Mouse (Mus musculus) forebrain, embryonic 15.5 days (tissue): Measurements from ENCODE around the gene 1700008O03Rik. TPM values are rescaled to one million over a fixed set of nuclear protein-coding genes. Genes with fewer than 3 reads are reported as not detected.

Experiments used
- ATAC-seq: fragments of 200-750 bp; cut with Nextera tagmentation; replicated peaks from 2 replicates; pipeline ENCODE4 v1.8.0; 2017; ENCODE audit warnings: mild to moderate bottlenecking, moderate TSS enrichment, moderate library complexity
- H3K27ac ChIP-seq: fragments of 300-500 bp; sonication (generic); replicated peaks from 2 replicates; pipeline ENCODE4 v1.5.1; 2015; ENCODE audit warnings: mild to moderate bottlenecking, inconsistent platforms
- H3K27me3 ChIP-seq: fragments of 300-500 bp; sonication (generic); 2 replicates; pipeline ENCODE4 v1.6.1; 2015; ENCODE audit warnings: inconsistent platforms
- H3K36me3 ChIP-seq: fragments of 300-500 bp; sonication (generic); 2 replicates; pipeline ENCODE4 v1.6.1; 2015; ENCODE audit warnings: mild to moderate bottlenecking, inconsistent platforms
- H3K4me1 ChIP-seq: fragments of 300-500 bp; sonication (generic); 2 replicates; pipeline ENCODE4 v1.6.1; 2015; ENCODE audit warnings: inconsistent platforms
- H3K4me2 ChIP-seq: fragments of 300-500 bp; sonication (generic); replicated peaks from 2 replicates; pipeline ENCODE4 v1.6.1; 2015; ENCODE audit warnings: mild to moderate bottlenecking, inconsistent platforms
- H3K4me3 ChIP-seq: fragments of 300-500 bp; sonication (generic); 2 replicates; pipeline ENCODE4 v1.5.1; 2015; ENCODE audit warnings: mild to moderate bottlenecking, inconsistent platforms
- H3K9ac ChIP-seq: fragments of 300-500 bp; sonication (generic); replicated peaks from 2 replicates; pipeline ENCODE4 v1.6.1; 2015; ENCODE audit warnings: mild to moderate bottlenecking, inconsistent platforms
- H3K9me3 ChIP-seq: fragments of 300-500 bp; sonication (generic); 2 replicates; pipeline ENCODE4 v1.6.1; 2016; ENCODE audit warnings: inconsistent platforms
- WGBS: fragments of 180-500 bp; shearing (Covaris S2); methylation state at CpG from one replicate; pipeline ENCODE4 v1.1.7; 2015; ENCODE audit warnings: mixed read lengths; 5-methylcytosine and 5-hydroxymethylcytosine counted together
- polyA plus RNA-seq: library from polyadenylated mRNA; unstranded; fragments of >200 nt; fragmentation: Nextera tagmentation; extraction: Ambion mirVana; gene quantifications from 2 replicates; pipeline ENCODE4 v1.2.1, GENCODE M21; 2015

1700008O03Rik gene
- polyA plus RNA-seq, 1 experiment from 2014 or later: 1.4 TPM

DNA sequence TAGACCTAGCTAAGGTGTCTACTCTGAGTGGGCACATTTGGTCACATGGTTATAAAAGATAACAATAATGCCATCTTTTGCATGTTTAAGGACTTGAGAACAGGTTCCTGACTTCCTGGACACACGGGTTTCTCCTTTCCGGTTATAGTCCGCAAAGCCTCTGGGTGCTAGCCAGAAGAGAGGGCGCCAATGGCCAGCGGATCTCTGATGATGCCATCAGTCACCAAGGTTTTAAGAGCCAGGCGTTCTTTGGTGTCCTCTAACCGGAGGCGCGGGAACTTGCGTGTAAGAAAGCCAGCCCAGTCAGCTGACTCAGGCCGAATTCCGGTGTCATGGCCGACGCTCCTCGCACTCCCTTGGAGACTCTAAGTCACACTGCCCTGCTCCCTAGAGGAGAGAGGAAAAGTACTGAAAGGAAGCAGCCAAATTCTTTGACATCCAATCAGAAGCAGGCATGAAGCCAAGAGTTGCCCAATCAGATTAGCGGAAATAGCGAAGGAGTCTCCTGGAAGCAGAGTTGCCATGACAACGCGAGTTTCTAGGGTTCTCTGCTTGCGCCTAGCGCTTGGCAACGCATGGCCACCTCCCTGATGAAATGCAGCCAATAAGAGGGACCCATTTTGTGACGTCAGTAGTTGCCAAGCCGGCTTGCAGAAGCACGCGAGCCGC lies 19.9 kb upstream of the 1700008O03Rik start:
- Histone ChIP-seq H3K9ac (peak overlapping the region; percentile 30; the same call in 1 of the 2 replicates), H3K4me1 (peaks cover 8% of the 10 kb centered on the region)

DNA sequence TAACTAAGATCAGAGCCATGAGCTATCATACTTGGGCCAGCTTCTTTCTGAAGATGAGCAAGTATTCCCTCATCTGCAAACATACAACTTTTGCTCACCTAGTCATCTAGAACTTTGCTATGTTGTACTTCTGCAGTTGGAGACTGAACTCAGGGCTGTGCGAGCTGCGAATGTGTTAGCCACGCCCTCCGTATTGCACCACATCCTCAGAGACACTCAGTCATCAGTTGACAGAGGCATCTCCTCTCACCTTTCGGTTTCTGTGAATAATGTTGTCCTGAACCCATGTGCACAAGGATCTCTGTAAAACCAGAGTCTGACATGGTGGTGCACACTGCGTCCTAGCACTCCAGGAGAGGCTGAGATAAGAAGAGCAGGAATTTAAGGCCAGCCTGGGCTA lies 16.1 kb upstream of the 1700008O03Rik start:
- Histone ChIP-seq H3K4me2 (no peak overlapping the region), H3K4me1 (peaks cover 8% of the 10 kb centered on the region), H3K27ac (no peak overlapping the region), H3K4me3 (no peak overlapping the region), H3K9ac (no peak overlapping the region), H3K9me3 (no peaks in the 10 kb centered on the region), H3K27me3 (no peaks in the 10 kb centered on the region), H3K36me3 (no peaks in the 10 kb centered on the region)
- 87% methylated on average over 6 of the region's 6 CpGs for WGBS
- no peak for ATAC-seq

More for the DNA sequence above, 19.9 kb upstream of the 1700008O03Rik start:
- ATAC-seq: peak; percentile 95
- Histone ChIP-seq H3K4me2 (peak overlapping the region; percentile 82), H3K4me3 (peak overlapping the region; percentile 44), H3K27me3 (no peaks in the 10 kb centered on the region), H3K9me3 (no peaks in the 10 kb centered on the region), H3K36me3 (no peaks in the 10 kb centered on the region), H3K27ac (peak overlapping the region; percentile 89)
- 2% methylated on average over 27 of the region's 27 CpGs for WGBS

DNA sequence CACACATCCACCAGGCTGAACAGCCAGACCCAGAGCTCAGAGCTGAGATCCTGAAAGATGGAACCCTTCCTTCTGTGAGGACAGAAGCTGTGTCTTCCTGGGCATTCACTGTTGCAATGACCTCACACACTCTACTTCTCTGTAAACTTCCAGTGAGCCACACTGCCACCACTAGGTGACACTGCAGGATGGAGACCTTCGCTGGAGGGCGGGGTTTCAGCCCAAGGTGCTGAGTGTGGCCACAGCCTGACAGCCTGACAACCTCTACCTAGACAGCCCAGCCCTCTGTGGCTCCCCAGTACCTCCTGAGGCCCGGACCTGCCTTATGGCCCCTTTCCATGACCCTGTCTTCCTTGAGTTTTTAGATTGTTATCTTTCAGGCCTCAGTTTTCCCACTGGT lies 12.9 kb upstream of the 1700008O03Rik start:
- Histone ChIP-seq H3K4me2 (no peak overlapping the region), H3K9ac (no peak overlapping the region), H3K4me1 (no peaks in the 10 kb centered on the region), H3K4me3 (no peak overlapping the region), H3K9me3 (no peaks in the 10 kb centered on the region), H3K27ac (no peak overlapping the region), H3K27me3 (no peaks in the 10 kb centered on the region), H3K36me3 (no peaks in the 10 kb centered on the region)
- 0 out of 2 replicates have a peak, but pooled peaks have one; percentile 44 for ATAC-seq
- WGBS: 6% methylated on average over 3 of the region's 3 CpGs

DNA sequence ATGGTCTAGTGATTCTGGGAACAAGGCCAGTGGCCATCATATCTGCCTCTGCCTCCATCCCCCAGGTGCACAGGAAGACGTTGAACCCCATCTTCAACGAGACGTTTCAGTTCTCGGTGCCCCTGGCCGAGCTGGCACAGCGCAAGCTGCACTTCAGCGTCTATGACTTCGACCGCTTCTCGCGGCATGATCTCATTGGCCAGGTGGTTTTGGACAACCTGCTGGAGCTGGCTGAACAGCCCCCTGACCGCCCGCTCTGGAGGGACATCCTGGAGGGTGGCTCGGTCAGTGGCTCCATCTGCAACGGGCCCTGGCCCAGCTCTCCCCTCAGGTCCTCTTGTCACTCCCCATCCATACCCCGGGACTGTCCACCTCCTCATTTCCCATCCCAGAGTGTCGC lies 7.7 kb upstream of the 1700008O03Rik start:
- no peak overlapping the region for H3K4me2 ChIP-seq
- H3K27ac ChIP-seq: no peak overlapping the region
- no peak overlapping the region for H3K4me3 ChIP-seq
- no peaks in the 10 kb centered on the region for H3K36me3 ChIP-seq
- no peak overlapping the region for H3K9ac ChIP-seq
- no peaks in the 10 kb centered on the region for H3K9me3 ChIP-seq
- WGBS: 93% methylated on average over 17 of the region's 17 CpGs
- H3K27me3 ChIP-seq: no peaks in the 10 kb centered on the region
- ATAC-seq: no peak
- H3K4me1 ChIP-seq: no peaks in the 10 kb centered on the region

DNA sequence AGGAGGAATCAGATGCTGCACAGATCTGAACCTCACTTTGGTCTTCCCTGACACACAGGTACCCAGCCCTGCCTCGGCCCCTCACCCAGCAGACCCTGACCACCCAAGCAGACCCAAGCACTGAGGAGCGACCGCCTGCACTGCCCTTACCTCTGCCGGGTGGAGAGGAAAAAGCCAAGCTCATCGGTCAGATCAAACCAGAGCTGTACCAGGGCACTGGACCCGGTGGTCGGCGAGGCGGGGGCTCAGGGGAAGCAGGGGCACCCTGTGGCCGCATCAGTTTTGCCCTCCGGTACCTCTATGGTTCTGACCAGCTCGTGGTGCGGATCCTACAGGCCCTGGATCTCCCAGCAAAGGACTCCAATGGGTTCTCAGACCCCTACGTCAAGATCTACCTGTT lies 6.7 kb upstream of the 1700008O03Rik start:
- H3K4me1 ChIP-seq: no peaks in the 10 kb centered on the region
- 89% methylated on average over 14 of the region's 14 CpGs for WGBS
- no peak overlapping the region for H3K27ac ChIP-seq
- no peak overlapping the region for H3K4me3 ChIP-seq
- no peaks in the 10 kb centered on the region for H3K9me3 ChIP-seq
- no peak overlapping the region for H3K9ac ChIP-seq
- no peak for ATAC-seq
- H3K4me2 ChIP-seq: no peak overlapping the region
- H3K27me3 ChIP-seq: no peaks in the 10 kb centered on the region
- no peaks in the 10 kb centered on the region for H3K36me3 ChIP-seq

GRCm38 (mm10) chr7:44391831-44392230 lies 6.2 kb upstream of the 1700008O03Rik start:
- Histone ChIP-seq H3K9ac (no peak overlapping the region), H3K4me2 (no peak overlapping the region), H3K27me3 (no peaks in the 10 kb centered on the region), H3K4me1 (no peaks in the 10 kb centered on the region), H3K27ac (no peak overlapping the region), H3K9me3 (no peaks in the 10 kb centered on the region), H3K4me3 (no peak overlapping the region), H3K36me3 (no peaks in the 10 kb centered on the region)
- WGBS: 83% methylated on average over 4 of the region's 4 CpGs
- no peak; the same call in 1 of the 2 replicates for ATAC-seq

DNA sequence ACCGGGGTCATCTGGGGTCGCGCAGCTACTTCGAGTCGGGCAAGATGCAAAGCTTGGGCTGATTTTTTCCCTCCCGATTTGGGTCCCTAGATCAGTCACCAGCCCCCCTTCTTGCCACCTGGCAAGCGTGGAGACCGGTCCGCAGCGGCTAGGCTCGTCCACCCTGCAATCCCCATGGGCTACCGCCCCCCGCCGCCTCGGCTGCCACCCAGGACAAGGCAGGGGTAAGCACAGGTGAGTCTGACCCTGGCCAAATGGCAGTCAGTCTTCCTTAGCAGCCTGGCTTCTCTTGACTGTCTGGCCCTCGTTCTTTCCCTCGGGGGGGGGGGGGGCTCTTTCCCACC lies 932 bp downstream of the 1700008O03Rik start:
- WGBS: 1% methylated on average over 17 of the region's 17 CpGs
- peak; percentile 60 for ATAC-seq
- Histone ChIP-seq H3K9ac (peak overlapping the region; percentile 70), H3K4me2 (peak overlapping the region; percentile 98), H3K4me1 (peaks cover 26% of the 10 kb centered on the region), H3K36me3 (no peaks in the 10 kb centered on the region), H3K27me3 (no peaks in the 10 kb centered on the region), H3K9me3 (no peaks in the 10 kb centered on the region), H3K4me3 (peak overlapping the region; percentile 61), H3K27ac (peak overlapping the region; percentile 98; the same call in 1 of the 2 replicates)

GRCm38 (mm10) chr7:44383980-44384715 lies 1.5 kb downstream of the 1700008O03Rik start, which contains the start of gene Syt3:
TSS of gene Syt3 (plus strand) at chr7:44384102.
- peak; percentile 86 for ATAC-seq
- H3K9ac ChIP-seq: peak within 1 kb of the TSS; percentile 70
- H3K27ac ChIP-seq: peak within 1 kb of the TSS; percentile 98
- H3K27me3 ChIP-seq: no peaks in the 10 kb centered on the region
- 0% methylated on average over 32 of the region's 33 CpGs for WGBS
- H3K36me3 ChIP-seq: no peaks in the 10 kb centered on the region
- H3K4me2 ChIP-seq: peak within 1 kb of the TSS; percentile 98
- peaks cover 26% of the 10 kb centered on the region for H3K4me1 ChIP-seq
- peak within 1 kb of the TSS; percentile 61 for H3K4me3 ChIP-seq
- H3K9me3 ChIP-seq: no peaks in the 10 kb centered on the region

DNA sequence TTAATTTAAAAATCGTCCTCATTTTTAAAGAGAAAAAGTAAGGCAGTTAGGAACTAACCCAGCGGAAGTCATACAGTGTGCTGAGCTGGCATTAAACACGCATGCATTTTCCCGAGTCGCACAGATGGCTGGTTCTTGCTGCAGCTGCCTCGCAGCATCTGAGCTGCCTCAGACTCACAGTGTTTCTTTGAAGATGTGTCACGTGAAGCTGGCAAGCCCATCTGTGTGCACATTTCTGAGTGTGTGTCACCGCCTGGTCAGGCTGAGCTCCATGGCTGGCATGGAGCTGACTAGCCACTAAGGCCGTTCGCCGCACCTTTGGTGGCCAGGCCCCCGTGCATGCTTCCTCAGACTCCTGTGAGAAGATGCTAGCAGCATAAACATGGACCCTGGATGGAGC lies 3.1 kb downstream of the 1700008O03Rik start:
- H3K4me1 ChIP-seq: peaks cover 30% of the 10 kb centered on the region
- no peak overlapping the region for H3K4me3 ChIP-seq
- ATAC-seq: peak; percentile 81
- no peaks in the 10 kb centered on the region for H3K9me3 ChIP-seq
- 47% methylated on average over 12 of the region's 12 CpGs for WGBS
- no peaks in the 10 kb centered on the region for H3K27me3 ChIP-seq
- H3K4me2 ChIP-seq: peak overlapping the region; percentile 4; the same call in 1 of the 2 replicates
- no peak overlapping the region for H3K9ac ChIP-seq
- H3K36me3 ChIP-seq: no peaks in the 10 kb centered on the region
- H3K27ac ChIP-seq: peak overlapping the region; percentile 98

DNA sequence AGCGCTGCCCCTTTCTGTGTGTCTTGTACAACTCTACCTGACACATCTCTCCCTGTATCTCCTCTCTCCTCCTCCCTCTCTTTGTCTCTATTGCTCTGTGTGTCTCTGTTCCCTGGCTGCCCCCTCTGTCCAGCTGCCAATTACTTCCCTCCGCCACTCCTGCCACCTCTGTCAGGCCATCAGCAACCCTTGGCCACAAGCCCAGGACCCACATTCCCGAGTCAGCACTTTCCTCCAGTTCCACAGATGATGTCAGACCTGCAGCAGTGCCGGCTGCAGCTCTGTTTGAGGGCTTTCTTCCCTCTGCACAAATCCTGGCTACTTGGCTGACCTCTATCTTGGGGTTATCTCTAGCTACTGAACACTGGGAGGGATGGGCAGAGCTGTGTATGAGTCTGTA lies 7.3 kb downstream of the 1700008O03Rik start:
- Histone ChIP-seq H3K9ac (no peak overlapping the region), H3K36me3 (no peaks in the 10 kb centered on the region), H3K4me3 (no peak overlapping the region), H3K27me3 (0 out of 2 replicates have a peak, but pooled peaks cover 3% of the 10 kb centered on the region), H3K4me1 (peaks cover 34% of the 10 kb centered on the region), H3K9me3 (no peaks in the 10 kb centered on the region), H3K27ac (no peak overlapping the region), H3K4me2 (no peak overlapping the region)
- 32% methylated on average over 4 of the region's 4 CpGs for WGBS
- no peak for ATAC-seq

- ATAC-seq: no peak
- Histone ChIP-seq H3K27me3 (0 out of 2 replicates have a peak, but pooled peaks cover 3% of the 10 kb centered on the region), H3K9me3 (no peaks in the 10 kb centered on the region), H3K27ac (no peak overlapping the region), H3K36me3 (no peaks in the 10 kb centered on the region), H3K9ac (no peak overlapping the region), H3K4me1 (peaks cover 21% of the 10 kb centered on the region), H3K4me3 (no peak overlapping the region), H3K4me2 (no peak overlapping the region)
- 54% methylated on average over 3 of the region's 3 CpGs for WGBS
Observed at GRCm38 (mm10) chr7:44375793-44376192, 9.8 kb downstream of the 1700008O03Rik start.

DNA sequence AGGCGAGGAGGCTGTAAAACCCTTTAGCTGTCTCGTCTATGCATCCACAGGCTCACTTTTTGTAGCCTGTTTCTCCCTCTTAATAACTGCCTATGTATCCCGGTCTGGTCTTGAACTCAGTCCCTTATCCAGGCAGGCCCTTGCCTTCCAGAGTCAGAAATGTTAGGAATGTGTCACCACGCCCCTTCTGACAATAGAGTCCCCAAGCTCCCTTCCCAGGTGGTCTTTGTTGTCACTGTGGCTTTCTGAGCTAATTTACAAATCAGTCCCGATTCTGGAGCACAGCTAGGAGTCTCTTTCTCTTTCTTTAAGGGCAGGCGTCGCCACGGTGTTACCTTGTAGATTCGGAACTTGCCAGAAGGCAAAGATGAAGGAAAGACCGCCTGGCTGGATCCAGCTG lies 10.4 kb downstream of the 1700008O03Rik start:
- H3K36me3 ChIP-seq: no peaks in the 10 kb centered on the region
- 2% methylated on average over 10 of the region's 10 CpGs for WGBS
- ATAC-seq: no peak
- H3K4me2 ChIP-seq: peak overlapping the region; percentile 78
- peak overlapping the region; percentile 72 for H3K27ac ChIP-seq
- peak overlapping the region; percentile 64 for H3K9ac ChIP-seq
- peak overlapping the region; percentile 65 for H3K4me3 ChIP-seq
- no peaks in the 10 kb centered on the region for H3K9me3 ChIP-seq
- H3K27me3 ChIP-seq: 0 out of 2 replicates have a peak, but pooled peaks cover 3% of the 10 kb centered on the region
- peaks cover 21% of the 10 kb centered on the region for H3K4me1 ChIP-seq
